Mouse (Mus musculus) urinary bladder, adult 18-20 months (tissue): ENCODE results near the gene Tctn1.

Experiments used
- DNase-seq, 2 experiments: peaks; one replicate each; pipeline ENCODE4 v3.0.0; 2022; ENCODE audit warnings: low spot score in 2 of 2, mixed read lengths in 2 of 2

Gene Tctn1

GRCm38 (mm10) chr5:122247529-122247928 lies 16.7 kb downstream of the Tctn1 start:
- DNase-seq = no peak

GRCm38 (mm10) chr5:122246547-122247167 lies 17.6 kb downstream of the Tctn1 start:
- no peak for DNase-seq

GRCm38 (mm10) chr5:122245186-122245585 lies 19.1 kb downstream of the Tctn1 start:
- no peak for DNase-seq

- no peak for DNase-seq
Observed at GRCm38 (mm10) chr5:122243781-122244523, 20.3 kb downstream of the Tctn1 start.

- no peak for DNase-seq
Observed at GRCm38 (mm10) chr5:122242521-122243123, 21.6 kb downstream of the Tctn1 start.

- no peak for DNase-seq
Observed at GRCm38 (mm10) chr5:122240989-122241388, 23.3 kb downstream of the Tctn1 start.

GRCm38 (mm10) chr5:122240521-122240920 lies 23.7 kb downstream of the Tctn1 start:
- no peak for DNase-seq

GRCm38 (mm10) chr5:122239618-122240017 lies 24.6 kb downstream of the Tctn1 start:
- DNase-seq = no peak

GRCm38 (mm10) chr5:122237200-122237599 lies 27.1 kb downstream of the Tctn1 start:
- no peak for DNase-seq

GRCm38 (mm10) chr5:122235196-122235836 lies 28.9 kb downstream of the Tctn1 start:
- no peak for DNase-seq

- no peak for DNase-seq
Observed at GRCm38 (mm10) chr5:122234319-122235195, 29.7 kb downstream of the Tctn1 start.

GRCm38 (mm10) chr5:122233695-122234094 lies 30.6 kb downstream of the Tctn1 start:
- DNase-seq = no peak

GRCm38 (mm10) chr5:122233077-122233581 lies 31.1 kb downstream of the Tctn1 start:
- no peak for DNase-seq

GRCm38 (mm10) chr5:122232004-122232403 lies 32.3 kb downstream of the Tctn1 start:
- DNase-seq = no peak

- DNase-seq = no peak
Observed at GRCm38 (mm10) chr5:122231431-122231830, 32.8 kb downstream of the Tctn1 start.

- DNase-seq = no peak
Observed at GRCm38 (mm10) chr5:122230816-122231215, 33.4 kb downstream of the Tctn1 start.

GRCm38 (mm10) chr5:122228772-122229171 lies 35.5 kb downstream of the Tctn1 start:
- DNase-seq = no peak

GRCm38 (mm10) chr5:122228271-122228765 lies 35.9 kb downstream of the Tctn1 start:
- DNase-seq = no peak

- no peak for DNase-seq
Observed at GRCm38 (mm10) chr5:122224291-122224690, 40.0 kb downstream of the Tctn1 start.

- DNase-seq = no peak
Observed at GRCm38 (mm10) chr5:122221085-122221484, 43.2 kb downstream of the Tctn1 start.
